Mouse (Mus musculus): ENCODE results near the gene Sema5b. TPM values are rescaled to one million over a fixed set of nuclear protein-coding genes. Genes with fewer than 3 reads are reported as not detected.

Sema5b gene
- polyA plus RNA-seq, 1 experiment, result not detected

GRCm38 (mm10) chr16:35613851-35614804, 73.2 kb downstream of the Sema5b start:
- Histone ChIP-seq H3K4me3 (ENCODE audit: insufficient read depth, low read depth, low read length) (no peak overlapping the region), H3K4me1 (ENCODE audit: control insufficient read depth, insufficient read depth, low read length) (peaks cover 17% of the 10 kb centered on the region), H3K27ac (ENCODE audit: insufficient read depth, low read depth, low read length) (no peak overlapping the region)
- TF ChIP-seq POLR2A (IDR thresholded peaks at IDR 0.05; ENCODE audit: insufficient read depth, low read depth, low read length) (no peak), CTCF (IDR thresholded peaks at IDR 0.05; ENCODE audit: insufficient read depth, low read depth, low read length) (no peak)
- WGBS, result 24% methylated on average over 17 of the region's 17 CpGs

- WGBS, result 98% methylated on average over 4 of the region's 4 CpGs
- TF ChIP-seq CTCF (IDR thresholded peaks at IDR 0.05; ENCODE audit: insufficient read depth, low read depth, low read length) (no peak), POLR2A (IDR thresholded peaks at IDR 0.05; ENCODE audit: insufficient read depth, low read depth, low read length) (no peak)
- H3K27ac ChIP-seq (ENCODE audit: insufficient read depth, low read depth, low read length), result no peak overlapping the region
- H3K4me3 ChIP-seq (ENCODE audit: insufficient read depth, low read depth, low read length), result no peak overlapping the region
- H3K4me1 ChIP-seq (ENCODE audit: control insufficient read depth, insufficient read depth, low read length), result peaks cover 22% of the 10 kb centered on the region
Measured at GRCm38 (mm10) chr16:35617732-35618131, 76.8 kb downstream of the Sema5b start.

DNA sequence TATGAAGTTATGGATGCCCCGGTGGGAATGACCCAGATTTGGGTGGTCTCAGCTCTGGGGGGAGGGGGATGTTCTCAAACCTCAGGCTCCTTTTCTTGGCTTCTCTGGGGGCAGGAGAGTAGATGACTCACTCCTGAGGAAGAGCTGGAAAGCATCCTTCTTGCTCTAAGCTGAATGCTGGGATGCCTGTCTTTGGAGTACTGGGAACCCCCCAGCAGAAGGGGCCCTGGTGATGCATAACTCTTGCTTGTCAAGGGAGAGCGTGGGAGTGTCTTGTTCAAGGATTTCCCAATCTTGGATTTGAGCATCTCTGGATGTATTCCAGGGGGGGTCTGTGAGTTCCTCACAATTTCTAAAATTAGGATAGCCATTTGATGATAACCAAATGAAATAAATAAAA, 82.1 kb downstream of the Sema5b start:
- TF ChIP-seq POLR2A (IDR thresholded peaks at IDR 0.05; ENCODE audit: insufficient read depth, low read depth, low read length), result no peak
- no peak for TF ChIP-seq CTCF (IDR thresholded peaks at IDR 0.05; ENCODE audit: insufficient read depth, low read depth, low read length)
- Histone ChIP-seq H3K4me1 (ENCODE audit: control insufficient read depth, insufficient read depth, low read length) (peaks cover 23% of the 10 kb centered on the region), H3K4me3 (ENCODE audit: insufficient read depth, low read depth, low read length) (no peak overlapping the region), H3K27ac (ENCODE audit: insufficient read depth, low read depth, low read length) (no peak overlapping the region)
- 69% methylated on average over 2 of the region's 2 CpGs for WGBS

- no peak for TF ChIP-seq POLR2A (IDR thresholded peaks at IDR 0.05; ENCODE audit: insufficient read depth, low read depth, low read length)
- no peak for TF ChIP-seq CTCF (IDR thresholded peaks at IDR 0.05; ENCODE audit: insufficient read depth, low read depth, low read length)
- Histone ChIP-seq H3K4me3 (ENCODE audit: insufficient read depth, low read depth, low read length) (no peak overlapping the region), H3K4me1 (ENCODE audit: control insufficient read depth, insufficient read depth, low read length) (peaks cover 23% of the 10 kb centered on the region), H3K27ac (ENCODE audit: insufficient read depth, low read depth, low read length) (no peak overlapping the region)
- 42% methylated on average over 7 of the region's 7 CpGs for WGBS
Measured at GRCm38 (mm10) chr16:35623986-35624385, 83.0 kb downstream of the Sema5b start.

GRCm38 (mm10) chr16:35624877-35625276, 83.9 kb downstream of the Sema5b start:
- no peak overlapping the region for H3K4me3 ChIP-seq (ENCODE audit: insufficient read depth, low read depth, low read length)
- H3K4me1 ChIP-seq (ENCODE audit: control insufficient read depth, insufficient read depth, low read length), result peaks cover 20% of the 10 kb centered on the region
- WGBS, result 82% methylated on average over 6 of the region's 6 CpGs
- H3K27ac ChIP-seq (ENCODE audit: insufficient read depth, low read depth, low read length), result no peak overlapping the region
- TF ChIP-seq POLR2A (IDR thresholded peaks at IDR 0.05; ENCODE audit: insufficient read depth, low read depth, low read length), result no peak
- TF ChIP-seq CTCF (IDR thresholded peaks at IDR 0.05; ENCODE audit: insufficient read depth, low read depth, low read length), result no peak

DNA sequence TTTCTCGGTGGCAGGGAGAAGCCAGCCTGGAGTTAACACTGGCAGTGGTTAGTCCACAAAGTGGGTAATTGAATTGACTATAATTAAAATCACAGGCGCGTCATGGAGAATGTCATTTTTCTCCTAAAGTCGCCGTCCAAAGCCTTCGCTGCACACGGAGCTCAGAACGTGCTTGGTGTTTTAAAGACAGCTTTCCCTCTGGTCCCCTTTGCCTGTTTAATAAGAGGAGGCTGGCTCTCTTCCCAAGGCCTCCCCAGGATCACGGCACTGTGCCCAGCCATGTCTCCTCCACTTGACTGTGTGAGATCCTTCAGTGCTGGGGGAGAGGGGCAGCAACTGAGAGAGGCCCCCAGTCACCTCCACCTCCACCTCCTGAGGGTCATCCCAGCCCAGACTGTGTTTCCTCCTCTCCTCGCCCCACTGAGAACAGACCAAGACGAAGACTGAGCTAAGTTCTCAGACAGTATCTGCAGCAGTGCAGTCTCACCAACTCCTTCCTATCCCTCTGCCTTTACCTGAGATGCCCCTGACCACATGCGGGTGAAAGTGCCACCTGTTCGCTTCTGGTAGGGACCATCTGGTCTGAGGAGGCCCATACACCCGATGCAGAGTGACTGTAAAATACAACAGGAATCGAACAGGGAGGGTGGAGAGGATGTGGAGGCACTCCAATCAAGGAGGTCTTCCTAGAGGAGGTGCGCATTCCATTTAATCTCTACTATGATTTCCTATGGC, 84.5 kb downstream of the Sema5b start:
- H3K27ac ChIP-seq (ENCODE audit: insufficient read depth, low read depth, low read length), result no peak overlapping the region
- no peak for TF ChIP-seq POLR2A (IDR thresholded peaks at IDR 0.05; ENCODE audit: insufficient read depth, low read depth, low read length)
- WGBS, result 75% methylated on average over 16 of the region's 16 CpGs

DNA sequence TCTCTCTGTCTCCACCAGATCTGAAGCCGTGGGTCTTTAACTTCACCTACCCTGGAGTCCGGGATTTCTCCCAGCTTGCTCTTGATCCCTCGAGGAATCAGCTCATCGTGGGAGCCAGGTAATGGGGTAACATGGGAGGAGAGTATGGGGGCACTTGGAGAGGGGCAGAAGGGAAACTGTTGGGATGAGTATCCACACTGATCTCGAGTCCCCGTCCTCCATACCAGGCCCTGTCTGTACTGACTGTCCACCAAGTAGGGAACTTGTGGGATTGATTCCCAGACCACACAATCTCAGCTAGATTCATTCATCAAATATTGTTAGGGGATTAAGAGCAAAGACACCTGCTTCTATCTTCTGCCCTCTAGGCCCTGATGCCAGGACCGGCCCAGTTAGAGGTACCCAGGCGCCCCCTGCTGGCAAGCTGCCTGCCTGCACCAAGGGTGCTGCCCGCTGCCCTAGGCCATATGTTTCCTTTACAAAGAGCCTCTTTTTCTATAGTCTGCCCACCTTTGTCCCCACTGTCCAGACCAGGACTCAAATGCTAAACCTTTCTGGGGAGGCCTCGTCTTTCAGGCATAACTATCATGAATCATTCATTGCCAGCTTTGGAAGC, 87.2 kb downstream of the Sema5b start:
- Histone ChIP-seq H3K27ac (ENCODE audit: insufficient read depth, low read depth, low read length) (no peak overlapping the region), H3K4me3 (ENCODE audit: insufficient read depth, low read depth, low read length) (no peak overlapping the region), H3K4me1 (ENCODE audit: control insufficient read depth, insufficient read depth, low read length) (peaks cover 19% of the 10 kb centered on the region)
- TF ChIP-seq CTCF (IDR thresholded peaks at IDR 0.05; ENCODE audit: insufficient read depth, low read depth, low read length) (peak; percentile 91), POLR2A (IDR thresholded peaks at IDR 0.05; ENCODE audit: insufficient read depth, low read depth, low read length) (no peak)
- WGBS, result 57% methylated on average over 10 of the region's 10 CpGs

More for the DNA sequence above, 84.5 kb downstream of the Sema5b start:
- H3K4me3 ChIP-seq (ENCODE audit: insufficient read depth, low read depth, low read length), result no peak overlapping the region
- peaks cover 19% of the 10 kb centered on the region for H3K4me1 ChIP-seq (ENCODE audit: control insufficient read depth, insufficient read depth, low read length)

GRCm38 (mm10) chr16:35630470-35631183, 89.7 kb downstream of the Sema5b start:
- 58% methylated on average over 16 of the region's 16 CpGs for WGBS
- H3K27ac ChIP-seq (ENCODE audit: insufficient read depth, low read depth, low read length), result no peak overlapping the region
- peaks cover 8% of the 10 kb centered on the region; the same call in 1 of the 2 replicates for H3K4me1 ChIP-seq (ENCODE audit: control insufficient read depth, insufficient read depth, low read length)
- no peak overlapping the region for H3K4me3 ChIP-seq (ENCODE audit: insufficient read depth, low read depth, low read length)
- TF ChIP-seq POLR2A (IDR thresholded peaks at IDR 0.05; ENCODE audit: insufficient read depth, low read depth, low read length) (no peak), CTCF (IDR thresholded peaks at IDR 0.05; ENCODE audit: insufficient read depth, low read depth, low read length) (no peak)
